Mouse (Mus musculus) right cerebral cortex, postnatal 4 days (tissue): ENCODE results near the gene Scd2.
A peak's percentile ranks its signal among the peaks of the same experiment; 100 is the strongest.
"Not testable (repeated sequence)": the region's sequence is repeated elsewhere in the genome, so short reads cannot be mapped to it uniquely, and the experiment has no call there.

Experiments
- DNase-seq: peaks from one replicate; pipeline ENCODE4 v3.0.0-alpha.2; 2022

Scd2 gene

DNA sequence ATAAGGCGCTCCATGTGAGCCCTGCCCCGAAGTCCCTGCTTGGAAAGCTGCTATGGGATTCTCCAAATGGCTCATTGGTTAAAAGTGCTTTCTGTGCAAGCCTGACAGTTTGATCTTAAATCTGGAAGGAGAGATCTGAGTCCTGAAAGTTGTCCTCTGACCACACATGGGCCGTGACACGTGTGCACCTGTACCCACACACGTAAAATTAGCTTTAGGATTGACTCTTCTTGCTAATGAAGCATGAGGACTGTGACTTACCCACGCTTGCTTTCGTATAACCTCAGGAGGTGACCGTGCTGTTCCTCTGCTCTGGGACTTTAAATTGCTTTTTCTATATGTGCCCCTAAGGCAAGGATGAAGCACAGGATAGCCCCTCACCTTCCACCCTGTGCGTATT is 5.6 kb downstream of the Scd2 start:
- no peak for DNase-seq

DNA sequence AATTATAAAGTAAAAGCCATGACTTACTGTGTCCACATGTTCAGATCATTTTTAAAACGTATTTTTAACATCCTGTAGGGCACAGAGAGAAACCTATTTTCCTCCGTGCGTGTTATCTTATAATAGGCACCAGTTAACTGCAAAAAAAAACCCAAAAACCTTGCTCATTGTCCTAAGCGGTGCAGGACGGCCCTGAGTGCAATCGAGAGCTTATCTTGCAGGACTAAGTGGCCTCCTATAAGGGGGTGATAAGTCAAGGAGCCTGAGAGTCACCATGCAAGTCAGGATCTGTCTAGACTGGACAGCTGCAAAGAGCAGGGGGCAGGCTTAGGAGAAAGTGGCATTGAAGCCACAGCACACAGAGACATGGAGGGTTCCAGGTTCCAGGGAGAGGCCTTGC is 6.4 kb downstream of the Scd2 start:
- no peak for DNase-seq

DNA sequence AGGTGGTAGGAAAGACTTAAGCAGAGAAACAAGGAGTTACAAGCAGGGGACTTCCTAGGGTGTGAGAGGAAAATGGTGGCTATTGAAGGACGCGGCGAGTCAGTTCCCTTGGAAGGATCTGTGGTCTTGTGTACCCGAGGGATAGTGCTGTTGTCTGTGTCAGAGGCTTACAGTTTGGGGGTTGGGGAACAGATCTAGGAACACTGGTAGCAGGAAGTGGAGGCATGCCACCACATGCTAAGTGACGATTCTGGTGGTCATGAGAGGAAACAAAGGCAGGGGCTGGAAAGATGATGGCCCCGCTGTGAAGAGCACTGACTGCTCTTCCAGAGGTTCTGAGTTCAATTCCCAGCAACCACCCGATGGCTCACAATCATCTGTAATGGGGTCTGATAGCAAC is 7.0 kb downstream of the Scd2 start:
- DNase-seq: no peak

DNA sequence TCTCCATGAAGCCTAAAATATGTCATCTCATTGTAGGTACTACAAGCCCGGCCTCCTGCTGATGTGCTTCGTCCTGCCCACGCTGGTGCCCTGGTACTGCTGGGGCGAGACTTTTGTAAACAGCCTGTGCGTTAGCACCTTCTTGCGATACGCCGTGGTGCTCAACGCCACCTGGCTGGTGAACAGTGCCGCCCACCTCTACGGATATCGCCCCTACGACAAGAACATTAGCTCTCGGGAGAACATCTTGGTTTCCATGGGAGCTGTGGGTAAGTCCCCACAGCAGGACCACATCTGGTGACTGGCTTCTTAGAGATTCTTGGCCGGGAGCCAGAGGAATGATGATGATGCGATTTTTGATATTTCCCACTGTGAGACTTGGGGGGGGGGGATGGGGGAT is 7.7 kb downstream of the Scd2 start:
- no peak for DNase-seq

DNA sequence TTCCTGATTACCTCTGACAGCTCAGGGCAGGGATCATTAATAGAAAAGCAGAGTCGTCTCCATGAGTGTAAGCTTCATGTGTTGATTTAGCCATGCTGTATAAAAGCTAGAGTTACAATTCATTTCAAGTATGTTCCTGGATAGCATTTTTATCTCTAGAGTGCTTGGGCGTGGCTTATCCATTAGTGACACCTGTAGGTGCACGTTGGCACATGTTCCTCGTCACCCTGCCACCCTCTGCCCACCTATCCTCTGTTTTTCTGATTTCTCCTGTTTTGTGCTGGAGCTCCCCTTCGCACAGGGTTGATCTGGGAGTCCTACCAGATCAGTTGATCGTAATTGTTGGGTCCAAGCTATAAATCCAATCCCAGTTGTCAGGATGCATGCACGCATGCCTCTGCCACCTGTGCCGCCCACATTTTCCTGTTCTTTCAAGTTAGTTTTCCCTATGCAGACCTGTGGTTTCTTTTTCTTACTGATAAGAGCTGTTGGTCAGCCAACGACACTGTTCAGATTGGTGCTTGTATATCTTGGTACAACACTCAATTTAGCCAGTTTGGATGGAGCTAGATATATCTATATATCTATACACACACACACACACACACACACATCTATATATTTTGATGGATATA is 8.3 kb downstream of the Scd2 start:
- DNase-seq: no peak

DNA sequence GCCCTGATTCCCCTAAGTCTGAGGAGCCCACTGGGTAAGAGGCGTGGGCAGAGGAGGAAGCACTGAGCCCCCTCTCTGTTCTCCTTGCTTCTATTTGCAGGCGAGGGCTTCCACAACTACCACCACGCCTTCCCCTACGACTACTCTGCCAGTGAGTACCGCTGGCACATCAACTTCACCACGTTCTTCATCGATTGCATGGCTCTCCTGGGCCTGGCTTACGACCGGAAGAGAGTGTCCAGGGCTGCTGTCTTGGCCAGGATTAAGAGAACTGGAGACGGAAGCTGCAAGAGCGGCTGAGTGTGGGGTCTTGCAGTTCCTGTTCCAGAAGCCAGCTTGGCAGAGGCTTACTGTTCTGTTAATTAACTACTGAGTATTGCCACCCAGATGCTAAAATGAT is 9.4 kb downstream of the Scd2 start:
- no peak for DNase-seq

DNA sequence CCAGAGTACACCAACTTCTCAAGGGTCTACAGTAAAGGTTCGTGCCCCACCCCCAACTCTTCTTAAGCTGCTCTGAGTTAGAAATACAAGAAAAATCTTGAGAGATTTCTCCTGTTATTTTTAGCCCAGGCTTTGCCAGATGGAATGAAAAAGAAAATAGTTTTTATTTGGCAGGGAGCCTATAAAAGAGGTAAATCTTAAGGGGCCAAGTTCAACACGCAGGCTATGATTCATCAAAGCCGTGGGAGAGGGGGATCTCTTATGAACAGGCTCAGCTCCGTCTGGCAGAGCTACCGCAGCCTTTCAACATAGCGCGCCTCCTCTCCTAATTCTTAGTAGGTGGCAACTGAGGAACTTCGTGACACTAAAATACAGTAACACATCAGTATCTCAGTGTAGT is 10.0 kb downstream of the Scd2 start:
- no peak for DNase-seq

DNA sequence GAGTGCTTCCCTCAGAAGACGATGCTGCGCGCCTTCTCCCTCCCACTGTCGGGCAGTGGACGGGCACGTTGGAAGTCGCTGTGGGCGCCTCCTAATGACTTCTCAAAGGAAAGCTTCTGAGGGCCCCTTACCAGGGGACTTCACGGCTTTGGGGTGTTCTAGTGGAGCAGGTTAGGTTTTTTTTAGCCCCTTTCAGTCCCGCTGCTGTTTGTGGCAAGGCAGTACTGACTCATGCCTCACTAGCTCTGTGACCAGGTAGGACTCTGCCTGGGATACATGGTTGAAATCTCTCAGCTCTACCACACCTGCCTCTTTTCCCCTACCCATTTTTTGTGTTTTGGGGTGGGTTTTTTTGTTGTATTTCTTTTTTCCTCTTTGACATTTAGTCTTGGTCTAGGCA is 10.9 kb downstream of the Scd2 start:
- DNase-seq: no peak

DNA sequence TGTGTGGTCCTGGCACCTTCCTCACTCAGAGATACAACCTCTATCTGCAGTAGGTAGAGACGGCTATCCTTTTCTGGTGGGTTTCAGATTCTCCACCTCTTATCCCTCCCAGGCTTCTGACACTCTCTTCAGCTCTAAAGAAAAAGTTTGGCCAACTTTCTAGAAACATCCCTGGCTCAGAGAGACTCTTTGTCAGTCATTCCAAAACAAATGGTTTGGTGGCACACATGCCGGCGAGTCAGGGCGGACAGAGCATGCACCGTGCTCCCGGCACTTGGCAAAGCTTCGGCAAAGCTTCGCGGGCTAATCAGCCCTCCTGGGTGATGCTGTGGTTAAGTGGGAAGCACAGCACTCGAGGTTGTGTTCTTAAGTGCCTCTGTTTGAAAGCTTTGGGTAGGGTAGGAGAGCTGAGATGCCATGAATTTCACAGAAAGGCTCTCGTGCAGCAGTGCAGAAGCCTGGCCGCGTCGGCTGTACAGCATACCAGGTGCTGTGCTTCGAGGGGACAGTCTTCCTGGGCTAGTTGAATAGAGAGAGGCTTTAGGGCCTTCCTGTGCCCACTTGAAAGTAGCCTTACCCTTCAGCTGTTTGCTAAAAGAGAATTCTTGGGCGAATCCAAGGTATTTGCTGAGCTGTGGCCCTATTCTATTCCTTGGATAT is 11.5 kb downstream of the Scd2 start:
- no peak for DNase-seq

DNA sequence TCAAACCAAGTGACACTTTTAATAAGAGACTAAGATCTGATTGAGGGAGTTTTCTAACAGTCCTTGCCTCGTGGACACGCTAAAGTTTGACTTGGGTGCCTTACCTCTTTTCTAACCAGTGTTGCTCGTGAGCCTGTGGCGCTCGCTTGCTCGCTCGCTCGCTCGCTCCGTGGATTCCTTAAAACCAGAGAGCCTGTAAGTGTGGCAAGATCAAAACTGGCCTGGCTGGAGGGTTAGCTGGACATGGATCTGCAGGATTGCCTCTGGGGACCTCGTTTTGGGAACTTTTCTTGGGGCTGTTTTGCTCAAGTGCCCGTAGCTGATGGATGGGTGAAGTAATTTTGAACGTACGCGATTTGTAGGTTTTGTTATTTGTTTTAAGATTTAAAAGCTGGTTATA is 12.2 kb downstream of the Scd2 start:
- no peak for DNase-seq

DNA sequence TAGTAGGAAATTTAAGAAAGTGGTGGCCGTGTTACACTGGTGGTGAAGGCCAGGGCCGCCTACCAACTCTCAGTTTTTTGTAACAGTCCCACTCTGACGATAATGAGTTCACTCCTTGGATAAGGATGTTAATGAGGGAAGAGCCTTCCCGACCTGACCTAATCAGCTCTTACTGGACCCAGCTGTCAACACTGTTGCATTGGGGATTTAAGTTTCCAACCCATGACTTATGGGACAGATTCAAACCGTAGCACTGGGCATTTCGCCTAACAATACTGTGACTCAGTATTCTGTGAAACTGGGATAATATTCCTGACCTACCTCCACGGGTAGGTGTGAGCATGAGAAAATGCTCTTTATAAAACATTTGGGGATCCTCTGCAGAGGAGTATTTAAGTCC is 12.7 kb downstream of the Scd2 start:
- no peak for DNase-seq

DNA sequence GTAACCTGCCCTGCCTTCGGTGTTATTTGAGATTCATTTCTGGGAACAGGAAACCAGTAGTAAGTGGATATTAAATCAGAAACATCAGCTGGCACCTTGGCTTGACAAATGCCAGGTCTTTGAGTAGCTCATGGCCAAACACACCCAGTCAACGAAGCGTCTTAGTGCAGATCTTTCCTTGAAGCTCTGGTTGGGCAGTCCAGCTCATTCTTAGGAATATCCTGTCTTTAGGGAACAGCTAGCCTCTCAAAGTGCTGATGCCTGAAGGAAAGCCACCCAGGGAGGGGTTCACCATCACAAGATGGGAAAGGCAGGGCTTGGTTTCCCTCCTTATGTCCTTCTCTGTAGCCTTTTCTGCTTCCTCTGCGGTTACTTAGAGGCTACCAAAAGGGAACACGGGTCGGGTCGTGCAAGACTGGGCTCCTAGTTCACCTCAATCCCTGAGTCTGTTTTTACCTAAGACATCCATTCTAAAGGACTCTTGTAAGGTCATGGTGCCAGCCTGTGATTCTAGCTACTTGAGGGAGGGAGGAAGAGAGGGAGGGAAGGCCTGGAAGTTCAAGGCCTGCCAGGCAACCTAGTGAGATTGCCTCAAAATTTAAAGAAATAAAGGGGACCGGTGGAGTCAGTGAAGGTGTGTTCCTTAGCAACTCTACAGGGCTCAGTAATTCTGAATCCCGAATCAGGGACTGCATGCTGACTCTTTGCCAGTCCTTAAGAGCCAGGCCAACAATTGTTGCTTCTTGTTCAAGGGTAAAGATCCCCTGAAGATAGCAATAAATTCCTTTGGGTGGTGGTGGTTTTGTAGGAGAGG is 13.8 kb downstream of the Scd2 start:
- no peak for DNase-seq

DNA sequence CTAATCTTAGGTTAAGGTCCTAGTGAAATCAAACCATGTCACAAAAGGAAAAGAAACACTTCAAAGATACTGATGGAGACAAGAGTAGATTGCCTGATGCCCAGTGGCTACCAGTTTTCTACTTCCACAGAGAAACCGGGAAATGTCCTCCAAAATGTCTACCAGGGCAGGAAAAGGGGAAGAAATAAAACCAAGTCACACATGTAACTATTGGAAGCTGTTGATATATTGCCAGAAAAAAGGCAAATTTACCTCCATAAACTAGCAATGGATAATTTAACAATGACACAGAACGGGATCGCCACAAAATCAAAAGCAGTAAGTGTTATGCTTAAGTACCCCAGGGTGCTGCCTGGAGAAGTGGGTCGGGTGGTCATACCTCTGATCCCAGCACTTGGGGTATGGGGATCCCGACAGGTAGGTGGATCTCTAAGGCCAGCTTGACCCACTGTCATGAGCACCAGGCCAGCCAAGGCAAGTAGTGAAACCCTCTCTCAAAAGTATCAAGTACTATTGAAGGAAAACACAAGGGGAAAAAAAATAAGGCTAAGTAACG is 14.5 kb downstream of the Scd2 start:
- no peak for DNase-seq

DNA sequence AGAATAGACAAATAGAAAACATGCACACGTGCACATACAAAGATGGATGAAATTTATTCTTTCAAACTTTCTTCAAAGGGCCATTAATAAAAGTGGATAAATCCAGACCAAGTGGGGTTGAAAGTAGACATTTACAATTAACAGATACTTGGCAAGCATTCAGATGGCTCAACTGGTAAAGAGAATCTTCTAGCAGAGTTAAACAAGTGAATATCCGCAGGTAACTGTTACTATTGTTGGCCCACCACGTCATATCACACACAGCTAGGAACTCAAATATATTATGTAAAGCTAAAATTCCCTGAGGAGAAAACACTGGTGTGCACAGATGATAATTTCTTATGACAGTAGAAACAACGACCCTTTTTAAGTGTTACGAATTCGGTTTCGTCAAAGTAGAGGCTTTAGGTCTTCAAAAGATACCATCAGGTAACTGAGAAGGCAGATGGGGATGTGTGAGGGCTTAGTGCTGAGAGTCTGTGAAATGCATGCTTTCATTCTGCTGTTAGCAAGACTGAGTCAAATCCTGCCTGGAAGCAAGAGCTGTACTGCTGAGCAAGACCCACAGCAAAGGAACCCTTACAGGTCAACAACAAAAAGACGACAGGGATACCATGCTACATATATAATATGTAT is 15.3 kb downstream of the Scd2 start:
- DNase-seq: no peak

DNA sequence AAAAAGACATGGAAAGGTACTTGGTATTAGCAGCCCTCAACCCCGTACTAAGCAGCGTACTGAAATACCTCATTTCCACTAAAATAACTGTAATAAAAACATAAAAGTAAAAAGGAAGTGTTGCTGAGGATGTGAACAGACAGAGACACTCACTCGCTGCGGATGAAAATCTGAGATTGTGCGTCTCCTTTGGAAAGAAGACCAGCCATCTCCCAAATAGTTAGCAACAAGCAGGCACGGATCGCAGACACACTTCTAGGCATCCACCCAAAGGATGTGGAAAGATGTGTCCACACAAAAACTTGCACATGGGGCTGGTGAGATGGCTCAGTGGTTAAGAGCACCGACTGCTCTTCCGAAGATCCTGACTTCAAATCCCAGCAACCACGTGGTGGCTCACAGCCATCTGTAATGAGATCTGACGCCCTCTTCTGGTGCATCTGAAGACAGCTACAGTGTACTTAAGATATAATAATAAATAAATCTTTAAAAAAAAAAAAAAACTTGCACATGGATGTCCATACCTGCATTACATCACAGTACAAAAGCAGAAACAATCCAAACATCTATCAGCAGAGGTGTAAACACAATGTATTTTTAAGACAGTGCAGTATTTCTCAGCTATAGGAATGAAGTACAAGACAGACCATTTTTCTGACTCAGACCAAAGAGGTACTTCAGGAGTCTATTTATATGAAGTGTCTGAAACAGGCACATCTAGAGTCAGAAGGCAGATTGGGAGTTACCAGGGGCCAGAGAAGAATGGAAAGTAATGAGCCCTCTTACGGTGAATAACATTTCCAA is 16.1 kb downstream of the Scd2 start:
- no peak for DNase-seq

DNA sequence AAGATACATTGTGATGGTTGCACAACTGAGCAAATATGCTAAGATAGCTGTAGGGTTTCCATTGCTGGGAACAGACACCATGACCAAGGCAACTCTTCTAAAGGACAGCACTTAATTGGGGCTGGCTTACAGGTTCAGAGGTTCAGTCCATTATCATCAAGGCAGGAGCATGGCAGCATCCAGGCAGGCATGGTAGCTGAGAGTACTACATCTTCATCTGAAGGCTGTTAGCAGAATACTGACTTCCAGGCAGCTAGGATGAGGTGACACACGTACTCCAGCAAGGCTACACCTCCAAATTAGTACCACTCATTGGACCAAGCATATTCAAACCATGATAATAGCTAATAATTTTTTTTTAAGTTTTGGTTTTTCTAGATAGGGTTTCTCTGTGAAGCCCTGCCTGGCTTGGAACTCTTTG is 16.7 kb downstream of the Scd2 start:
- DNase-seq: not testable (repeated sequence)

DNA sequence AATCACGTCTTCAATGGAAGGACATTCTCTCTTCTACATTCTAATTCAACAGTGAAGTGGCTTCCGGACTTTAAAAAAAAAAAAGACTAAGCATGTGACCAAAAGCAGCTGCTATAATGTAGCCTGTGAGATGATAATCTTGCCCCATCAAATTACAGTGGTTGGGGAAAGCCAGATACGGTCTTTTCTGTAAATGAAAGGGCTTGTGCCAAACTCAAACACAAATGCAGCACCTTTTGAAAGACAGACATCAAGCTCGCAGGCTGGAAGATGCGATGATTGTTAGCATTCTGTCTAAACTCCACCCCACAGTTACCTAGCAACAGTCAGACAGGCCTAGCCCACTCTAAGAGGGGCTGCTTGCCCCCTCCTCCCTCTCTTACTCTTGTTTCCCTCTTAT is 17.3 kb downstream of the Scd2 start:
- DNase-seq: no peak

DNA sequence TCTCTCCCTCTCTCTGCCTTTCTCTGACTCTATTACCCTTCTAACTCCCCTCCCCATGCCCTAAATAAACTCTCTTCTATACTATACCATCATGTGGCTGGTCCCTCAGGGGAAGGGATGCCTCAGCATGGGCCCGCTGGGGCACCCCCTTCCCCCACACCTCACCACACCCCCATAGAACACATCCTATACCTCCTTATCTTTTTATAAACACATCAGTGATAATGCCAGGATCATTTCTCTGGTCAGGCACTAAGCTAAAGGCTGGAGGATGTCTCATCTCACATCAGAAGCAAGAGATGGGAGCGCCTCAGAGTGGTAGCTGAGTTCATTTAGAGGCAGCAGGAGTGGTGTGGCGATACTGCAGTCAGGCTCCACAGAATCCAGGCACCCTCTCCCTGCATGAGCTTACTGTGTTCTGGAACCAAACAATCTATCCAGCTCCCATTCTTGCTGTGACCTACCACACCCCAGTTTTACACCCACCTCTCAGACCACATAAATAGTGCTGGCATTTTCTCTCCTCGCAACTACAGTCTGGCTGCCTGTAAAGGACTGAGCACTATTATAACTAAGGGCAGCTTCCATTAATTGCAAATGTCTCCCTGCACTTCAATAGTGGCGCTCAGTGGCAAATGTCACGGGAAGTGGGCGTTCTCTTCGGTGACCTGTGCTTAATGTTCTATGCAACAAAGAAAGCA is 18.0 kb downstream of the Scd2 start:
- DNase-seq: no peak

DNA sequence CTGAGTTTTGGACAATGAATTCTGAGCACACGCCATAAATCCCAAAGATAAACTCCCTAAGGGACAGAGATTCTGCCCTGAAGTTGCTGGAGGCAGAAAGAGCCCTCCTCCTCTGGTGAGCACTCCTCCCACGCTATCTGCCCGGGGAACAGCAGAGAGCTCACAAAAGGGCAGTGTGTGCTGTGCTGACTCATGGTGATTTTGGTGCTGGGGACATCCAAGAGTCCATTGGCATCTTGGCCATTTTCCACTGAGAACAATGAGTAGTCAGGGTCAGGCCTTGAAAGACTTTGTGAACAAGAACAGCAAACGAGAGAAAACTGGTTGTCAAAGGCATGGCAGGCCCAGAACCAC is 18.5 kb downstream of the Scd2 start:
- no peak for DNase-seq

DNA sequence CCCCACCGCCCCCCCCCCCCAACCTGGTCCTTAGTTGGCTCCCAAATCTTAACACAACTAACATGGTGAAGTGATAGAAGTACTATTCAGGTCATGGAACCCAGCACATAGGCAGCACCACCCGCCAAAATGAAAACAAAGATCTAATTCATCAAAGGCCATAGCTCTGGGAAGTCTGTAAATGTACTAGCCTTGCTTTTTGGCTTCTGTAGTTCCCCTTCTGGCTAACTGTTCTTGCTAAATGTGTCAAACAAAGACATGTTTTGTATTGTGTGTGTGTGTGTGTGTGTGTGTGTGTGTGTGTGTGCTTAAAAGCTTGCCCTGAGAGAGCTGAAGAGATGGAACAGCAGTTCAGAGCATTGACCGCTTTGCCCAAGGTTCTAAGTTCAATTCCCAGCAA is 19.6 kb downstream of the Scd2 start:
- no peak for DNase-seq

DNA sequence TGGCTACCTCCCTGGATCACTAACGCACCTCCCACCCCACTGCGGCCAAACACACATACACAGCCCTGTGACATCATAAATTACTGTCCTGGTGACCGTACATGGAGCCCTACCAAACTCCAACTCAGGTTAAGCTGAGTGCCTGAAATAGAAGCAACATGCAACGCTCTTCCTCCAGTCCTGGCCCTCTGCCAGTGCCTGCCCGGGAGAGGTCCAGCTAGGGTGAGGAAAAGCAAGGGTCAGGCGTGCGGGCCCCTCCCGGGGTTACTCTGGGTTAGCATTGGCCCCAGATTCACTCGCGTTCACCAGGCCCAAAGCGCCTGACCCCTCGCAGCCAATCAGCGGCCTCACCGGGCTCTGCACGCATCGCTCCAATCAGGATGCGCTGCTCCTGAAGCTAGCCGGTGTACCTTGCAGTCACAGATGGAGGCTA is 20.9 kb downstream of the Scd2 start:
- peak; percentile 71 for DNase-seq

DNA sequence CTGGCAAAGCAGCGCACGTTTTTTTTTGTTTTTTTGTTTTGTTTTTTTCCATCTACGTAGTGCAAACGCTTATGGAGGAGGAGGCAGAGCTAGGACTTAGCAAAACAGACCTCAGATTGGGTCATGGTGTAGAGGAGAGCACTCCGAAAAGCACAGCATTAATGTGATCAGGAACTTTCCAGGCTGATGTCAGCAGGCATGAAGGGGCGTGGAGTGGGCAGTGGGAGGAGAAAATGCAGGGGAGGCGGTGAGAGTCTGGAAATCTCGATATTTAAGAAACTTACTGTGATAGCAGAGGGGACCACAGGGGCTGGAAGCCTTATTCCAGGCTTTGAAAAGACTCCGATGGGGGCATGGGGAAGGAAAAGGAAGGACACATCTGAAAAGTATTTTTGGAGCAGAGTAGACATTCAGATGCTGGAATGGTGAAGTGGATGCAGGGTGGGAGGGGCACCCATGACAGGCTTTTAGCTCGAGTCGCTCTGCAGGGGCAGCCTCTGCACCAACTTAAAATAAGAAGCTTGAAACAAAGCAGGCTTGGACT is 21.5 kb downstream of the Scd2 start:
- DNase-seq: no peak
